Mouse (Mus musculus) embryonic fibroblast, embryonic 13.5 days (primary cell): ENCODE measurements around the gene Emx1. TPM values are rescaled to one million over a fixed set of nuclear protein-coding genes. Genes with fewer than 3 reads are reported as not detected.

Experiments
- H3K27ac ChIP-seq: 2 replicates; pipeline ENCODE4 v1.5.1; 2012; ENCODE audit warnings: low read length, control low read depth, inconsistent platforms; ENCODE audit not compliant: insufficient read depth
- H3K4me1 ChIP-seq: 2 replicates; pipeline ENCODE4 v1.6.1; 2011; ENCODE audit warnings: low read length; ENCODE audit not compliant: control insufficient read depth, insufficient read depth
- H3K4me3 ChIP-seq: 2 replicates; pipeline ENCODE4 v1.5.1; 2011; ENCODE audit warnings: mild to moderate bottlenecking, control low read depth, low read length; ENCODE audit not compliant: insufficient read depth
- CTCF ChIP-seq: IDR thresholded peaks from 2 replicates; pipeline ENCODE4 v1.5.1; 2011; ENCODE audit warnings: mild to moderate bottlenecking, control low read depth, low read length, moderate library complexity, borderline replicate concordance; ENCODE audit not compliant: insufficient read depth
- POLR2A ChIP-seq: IDR thresholded peaks from 2 replicates; pipeline ENCODE4 v1.6.1; 2011; ENCODE audit warnings: low read depth, mild to moderate bottlenecking, control low read depth, low read length, moderate library complexity
- polyA plus RNA-seq: library from polyadenylated mRNA; stranded (reverse); fragments of >200 nt; gene quantifications from 2 replicates; pipeline ENCODE4 v1.2.4, GENCODE M21; 2011; ENCODE audit warnings: low read depth; ENCODE audit not compliant: missing spikeins, insufficient read length

Gene Emx1
- polyA plus RNA-seq, 1 experiment: not detected

DNA sequence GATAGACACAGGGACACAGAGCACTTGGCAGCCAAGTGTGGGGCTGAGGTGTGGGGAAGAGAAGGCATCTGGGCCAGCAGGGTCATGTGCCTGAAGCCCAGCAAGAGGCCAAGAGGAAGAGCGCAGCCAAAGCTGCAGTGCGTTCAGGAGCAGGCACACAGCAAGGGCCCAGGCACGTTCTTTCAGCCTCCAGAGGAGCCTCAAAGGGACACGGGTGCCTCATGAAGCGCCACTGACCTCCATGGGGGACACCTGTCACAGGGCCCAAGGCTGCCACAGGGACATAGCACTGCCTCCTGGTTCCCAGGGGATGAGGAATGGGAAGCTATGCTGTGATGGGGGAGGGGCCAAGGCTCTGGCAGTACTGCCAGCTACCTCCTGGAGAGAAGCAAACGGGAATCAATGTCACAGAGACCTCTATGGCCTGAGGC is 63.6 kb downstream of the Emx1 start:
- H3K27ac ChIP-seq: no peak overlapping the region
- TF ChIP-seq CTCF (no peak), POLR2A (no peak)
- H3K4me1 ChIP-seq: no peaks in the 10 kb centered on the region
- no peak overlapping the region for H3K4me3 ChIP-seq

- TF ChIP-seq POLR2A: no peak
- no peak for TF ChIP-seq CTCF
- Histone ChIP-seq H3K27ac (no peak overlapping the region), H3K4me1 (no peaks in the 10 kb centered on the region), H3K4me3 (no peak overlapping the region)
Measured at GRCm38 (mm10) chr6:85252251-85253058, 65.2 kb downstream of the Emx1 start.

- Histone ChIP-seq H3K4me3 (no peak overlapping the region), H3K27ac (no peak overlapping the region), H3K4me1 (no peaks in the 10 kb centered on the region)
- TF ChIP-seq POLR2A: no peak
- no peak for TF ChIP-seq CTCF
Measured at GRCm38 (mm10) chr6:85253275-85253674, 66.0 kb downstream of the Emx1 start.

Other genes with a start within 250 kb of the Emx1 start
- 32.2 and 34.0 TPM in 2 replicates for gene Exoc6b, start 117.9 kb upstream of the Emx1 start, polyA plus RNA-seq
- 29.7 and 38.2 TPM in 2 replicates for gene Spr, start 49.7 kb upstream of the Emx1 start, polyA plus RNA-seq
- gene Sfxn5, start 146.0 kb downstream of the Emx1 start, polyA plus RNA-seq: 8.2 and 9.7 TPM in 2 replicates
- gene Rab11fip5, start 187.2 kb downstream of the Emx1 start, polyA plus RNA-seq: 27.2 and 28.2 TPM in 2 replicates
- gene Noto, start 236.4 kb downstream of the Emx1 start, polyA plus RNA-seq: not detected in 2 replicates
- 34.8 and 36.3 TPM in 2 replicates for gene Smyd5, start 244.6 kb downstream of the Emx1 start, polyA plus RNA-seq